Mouse (Mus musculus): Measurements from ENCODE around the gene Rpl37.

Gene Rpl37

DNA sequence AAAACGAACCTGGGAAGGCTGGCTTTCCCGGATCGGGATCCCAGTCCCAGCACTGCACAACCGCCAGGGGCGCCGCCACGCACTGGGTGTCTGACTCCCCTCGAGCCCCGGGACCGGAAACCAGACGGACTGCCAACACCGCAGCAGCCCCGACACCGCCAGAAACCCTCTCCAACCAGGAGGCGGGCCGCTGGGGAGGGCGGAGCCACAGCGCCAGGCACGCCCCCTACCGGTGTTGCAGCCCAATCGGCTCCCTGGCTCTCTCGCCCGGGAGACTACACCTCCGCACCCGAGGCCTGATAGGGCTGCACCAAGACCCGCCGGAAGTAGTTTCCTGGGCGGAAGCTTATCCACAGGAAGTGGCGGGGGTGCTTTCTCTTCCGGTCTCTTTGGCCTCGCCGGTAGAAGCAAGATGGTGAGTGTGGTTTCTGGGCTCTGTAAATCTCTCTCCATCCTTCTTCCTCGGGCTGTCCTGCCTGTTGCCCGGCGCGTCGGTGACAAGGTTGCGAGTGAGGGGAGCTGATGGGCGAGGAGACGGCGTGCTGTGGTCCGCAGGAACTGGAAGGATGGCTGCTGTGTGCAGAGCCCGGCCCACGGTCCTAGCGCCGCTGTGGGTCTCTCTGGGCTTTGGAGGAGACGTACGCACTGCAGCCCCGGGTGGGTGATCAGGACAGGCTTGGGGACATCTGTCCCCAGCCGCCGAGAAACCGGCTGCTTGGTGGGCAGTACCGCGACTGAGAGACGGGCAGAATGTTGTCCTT lies at the start of gene Rpl37:
Rpl37 (plus strand) TSS at position 376 of the 761 bp plus-strand sequence.
- peak; percentile 99 for DNase-seq (ENCODE audit: low read depth, low spot score)

DNA sequence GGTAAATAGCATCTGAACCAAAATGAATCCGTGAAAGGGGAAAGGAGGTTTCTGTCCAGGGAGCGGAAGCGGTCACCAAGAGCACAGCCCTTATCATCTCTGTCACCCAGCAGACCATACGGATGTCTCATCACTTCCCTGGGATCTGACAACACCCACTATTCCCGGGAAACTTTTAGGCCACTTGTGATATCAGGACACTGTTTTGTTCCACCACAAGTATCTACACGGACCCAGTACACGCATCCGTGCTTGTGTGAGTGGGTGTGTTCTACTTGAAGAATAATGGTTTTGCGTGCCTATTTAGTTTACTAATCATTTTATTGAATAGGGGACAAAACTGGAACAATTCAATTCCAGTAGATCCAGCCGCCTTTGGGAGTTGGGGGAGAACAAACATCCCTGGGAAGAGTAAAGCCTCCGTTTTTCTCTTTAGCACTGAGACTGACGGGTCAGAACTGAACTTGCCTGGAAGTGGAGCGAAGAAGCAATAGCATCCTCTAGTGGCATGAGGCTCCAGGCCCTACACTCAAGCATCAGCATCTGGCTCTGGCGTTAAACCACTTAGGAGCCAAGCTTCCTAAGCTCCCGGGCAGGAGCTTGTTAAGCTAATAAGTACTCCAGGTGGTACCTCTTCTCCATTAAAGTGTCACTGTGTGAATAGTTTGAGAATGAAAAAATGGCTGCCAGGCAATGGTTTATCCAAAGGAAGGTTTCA lies 47.5 kb upstream of the Rpl37 start:
- peak; percentile 81 for DNase-seq (ENCODE audit: low read depth, low spot score)

DNA sequence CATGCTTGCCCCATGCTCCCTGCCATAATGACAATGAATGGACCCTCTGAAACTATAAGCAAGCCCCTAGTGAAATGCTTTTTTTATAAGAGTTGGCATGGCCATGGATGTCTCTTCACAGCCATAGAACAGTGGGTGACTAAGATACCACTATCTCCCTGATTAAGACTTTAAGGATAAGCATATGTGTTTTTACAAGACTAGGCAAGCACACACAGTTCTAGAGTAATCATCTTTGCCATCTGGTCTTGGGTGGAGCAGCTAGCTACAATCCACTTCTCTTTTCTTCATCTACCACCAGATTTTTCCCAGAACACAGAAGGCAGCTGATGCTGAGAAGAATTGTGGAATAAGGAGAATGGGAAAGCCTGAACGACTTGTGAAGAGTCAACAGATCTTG lies 35.2 kb upstream of the Rpl37 start:
- DNase-seq (ENCODE audit: low read depth, low spot score): no peak

DNA sequence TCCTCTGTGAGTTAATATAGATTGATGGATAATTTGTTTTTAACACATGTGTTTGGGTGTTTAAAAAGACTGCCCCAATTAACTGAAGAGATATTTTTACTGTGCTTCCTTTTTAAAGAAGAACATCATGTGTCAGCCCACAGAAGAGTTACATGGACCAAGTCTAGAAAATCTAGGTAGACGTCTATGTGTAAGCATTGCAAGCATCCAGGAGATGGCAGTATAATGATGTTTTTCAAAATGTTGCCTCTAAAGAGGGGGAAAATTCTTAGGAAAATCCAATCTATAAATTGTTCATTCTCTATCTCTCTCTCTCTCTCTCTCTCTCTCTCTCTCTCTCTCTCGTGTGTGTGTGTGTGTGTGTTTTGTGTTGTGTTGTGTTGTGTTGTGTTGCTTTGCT lies 30.3 kb upstream of the Rpl37 start:
- peak; percentile 43 for DNase-seq (ENCODE audit: low read depth, low spot score)

DNA sequence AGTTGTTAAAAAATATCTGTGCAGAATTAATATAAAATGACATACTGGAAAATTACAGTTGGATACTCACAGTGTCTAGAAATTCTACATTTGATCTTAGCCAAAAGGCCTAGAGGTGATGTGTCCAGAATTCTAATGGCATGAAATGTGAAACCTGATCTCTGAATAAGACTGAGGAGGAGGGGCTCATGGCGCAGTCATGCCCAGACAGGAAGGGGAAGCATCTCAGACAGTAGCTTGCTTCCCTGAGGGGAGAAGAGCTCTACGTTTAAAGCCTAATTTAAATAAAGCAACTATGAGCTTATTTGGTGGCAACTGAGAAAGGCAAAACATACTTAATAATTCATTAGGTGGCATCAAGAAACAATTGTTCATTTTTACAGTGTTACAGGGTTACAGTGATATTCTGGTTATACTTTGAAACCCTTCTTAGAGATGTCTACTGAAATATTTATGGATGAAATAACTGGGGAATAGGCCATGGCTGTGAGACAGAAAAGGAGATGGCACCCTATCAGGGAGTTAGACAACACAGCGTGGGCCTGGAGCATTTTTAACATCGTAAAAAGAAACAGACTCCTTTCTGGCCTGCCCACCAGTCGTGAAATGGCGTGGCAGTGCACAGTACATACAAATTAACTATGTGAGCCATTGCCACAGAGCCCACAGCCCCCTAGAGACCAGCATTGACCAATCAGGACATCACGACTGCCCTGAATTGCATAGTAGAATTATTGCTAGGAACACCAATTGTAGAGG lies 27.4 kb upstream of the Rpl37 start:
- DNase-seq (ENCODE audit: low read depth, low spot score): no peak

DNA sequence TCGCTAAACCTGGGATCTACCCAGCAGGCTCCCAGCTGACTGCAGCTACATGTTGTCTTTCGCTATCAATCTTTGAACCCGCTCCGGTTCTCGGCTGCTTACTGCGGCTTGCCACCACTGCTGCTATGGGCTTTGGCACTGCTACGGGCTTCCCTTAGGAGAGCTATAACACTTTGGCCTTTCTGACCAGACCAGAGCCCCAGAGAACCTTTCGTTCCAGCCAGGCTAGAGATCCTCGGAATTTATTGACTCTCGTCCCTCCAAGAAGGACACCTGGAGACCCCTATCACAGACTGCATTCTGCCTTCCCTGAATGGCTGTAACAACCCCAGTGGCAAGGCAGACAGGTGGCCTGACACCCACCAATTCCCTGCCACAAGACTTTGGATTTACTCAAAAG lies 26.3 kb upstream of the Rpl37 start:
- DNase-seq (ENCODE audit: low read depth, low spot score): no peak

DNA sequence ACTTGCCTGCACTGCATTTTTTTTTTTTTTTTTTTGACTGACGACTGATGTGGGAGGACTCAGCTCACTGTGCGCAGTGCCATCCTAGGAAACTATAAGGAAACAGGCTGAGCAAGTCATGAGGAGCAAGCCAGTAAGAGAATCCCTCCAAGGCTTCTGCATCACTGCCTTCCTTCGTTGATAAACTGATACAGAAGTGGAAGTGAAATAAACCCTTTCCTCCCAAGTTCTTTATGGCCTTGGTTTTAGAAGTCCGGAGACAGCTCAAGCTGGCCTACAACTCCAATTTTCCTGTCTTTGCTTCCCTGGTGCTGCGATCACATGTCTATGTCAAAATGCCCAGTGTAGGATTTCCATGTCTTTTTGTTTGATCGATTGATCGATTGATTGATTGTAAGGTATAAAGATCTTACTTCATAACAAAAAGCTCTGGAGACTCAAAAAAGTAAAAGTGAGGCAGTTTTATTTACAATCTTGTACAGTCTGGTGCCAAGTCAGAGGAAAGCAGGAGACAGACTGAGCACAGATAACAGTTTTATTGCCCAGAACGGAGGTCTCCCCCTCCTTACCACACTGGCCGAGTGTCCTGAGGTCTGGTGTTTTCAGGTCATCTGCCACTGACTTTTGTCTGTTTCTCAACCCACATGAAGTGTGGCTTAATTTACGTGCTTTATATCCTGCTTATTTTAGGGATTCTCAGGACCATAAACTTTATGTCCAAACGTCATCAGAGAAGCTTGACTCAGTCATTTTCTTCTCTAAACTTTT lies 20.7 kb upstream of the Rpl37 start:
- DNase-seq (ENCODE audit: low read depth, low spot score): no peak

DNA sequence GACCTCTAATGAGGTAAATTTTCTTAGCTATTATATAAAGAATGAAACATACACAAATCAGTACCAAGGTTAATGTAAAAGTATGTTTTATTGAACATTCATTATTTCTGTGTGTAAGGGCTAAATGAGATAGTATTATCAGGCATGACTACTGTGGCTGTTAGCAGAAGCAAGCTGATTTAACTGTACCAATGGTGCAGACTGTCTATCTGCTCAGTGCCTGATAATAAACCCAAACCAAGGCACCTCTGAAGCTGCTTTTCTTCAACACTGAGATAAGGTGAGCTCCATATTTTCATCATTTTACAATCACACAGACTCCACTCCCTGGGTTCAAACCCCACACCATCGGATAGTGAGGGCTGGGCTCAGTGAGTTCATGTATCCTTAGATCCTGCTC lies 19.1 kb upstream of the Rpl37 start:
- DNase-seq (ENCODE audit: low read depth, low spot score): no peak

DNA sequence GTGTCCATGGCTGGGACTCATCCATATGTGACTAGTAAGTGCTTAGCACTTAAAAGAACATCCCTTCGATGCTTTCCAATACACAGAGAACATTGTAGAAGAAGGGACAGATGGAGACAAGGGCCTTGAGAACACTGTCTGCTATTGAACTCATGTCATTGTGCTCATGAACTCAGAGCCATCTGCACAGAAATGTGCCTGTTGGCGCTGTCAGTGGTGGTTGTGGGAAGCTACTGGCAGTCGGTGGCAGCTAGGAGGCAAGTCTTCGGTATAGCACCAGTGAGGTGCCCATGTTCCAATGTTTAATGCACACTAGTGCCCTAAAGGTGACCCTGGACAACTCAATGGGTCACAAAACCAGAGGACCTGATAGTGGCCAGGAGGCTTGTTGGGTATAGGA lies 14.1 kb upstream of the Rpl37 start:
- no peak for DNase-seq (ENCODE audit: low read depth, low spot score)

DNA sequence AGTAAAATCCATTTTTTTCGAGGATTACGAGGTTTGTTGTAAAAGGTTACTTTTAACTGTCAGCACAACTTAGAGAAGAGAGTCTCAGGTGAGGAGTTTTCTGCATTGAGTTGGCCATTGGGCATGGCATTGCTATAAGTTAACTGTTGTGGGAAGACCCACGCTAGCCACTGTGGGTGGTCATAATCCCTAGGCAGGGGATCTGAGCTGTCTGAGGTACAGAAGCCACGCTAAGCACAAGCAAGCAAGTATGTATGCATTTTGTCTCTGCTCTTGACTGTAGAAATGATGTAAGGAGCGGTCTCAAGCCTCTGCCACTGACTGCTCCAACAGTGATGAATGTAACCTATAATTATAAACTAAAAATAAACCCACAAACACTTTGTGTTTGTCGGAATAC lies 10.6 kb upstream of the Rpl37 start:
- DNase-seq (ENCODE audit: low read depth, low spot score): no peak

DNA sequence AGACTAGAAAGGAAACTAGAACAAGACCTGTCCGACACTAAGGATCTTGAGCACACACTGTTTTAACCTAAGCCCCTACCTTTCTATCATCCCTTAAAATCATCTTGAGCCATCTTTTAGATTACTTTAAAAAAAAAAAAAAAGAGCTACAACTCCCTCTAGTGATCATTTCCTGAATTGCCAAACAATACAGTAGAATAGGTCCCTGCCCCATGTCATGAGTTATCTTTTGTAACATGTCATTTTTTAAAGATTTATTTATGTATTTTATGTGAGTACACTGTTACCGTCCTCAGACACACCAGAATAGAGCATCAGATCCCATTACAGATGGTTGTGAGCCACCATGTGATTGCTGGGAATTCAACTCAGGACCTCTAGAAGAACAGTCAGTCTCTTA lies 10.2 kb upstream of the Rpl37 start:
- no peak for DNase-seq (ENCODE audit: low read depth, low spot score)

DNA sequence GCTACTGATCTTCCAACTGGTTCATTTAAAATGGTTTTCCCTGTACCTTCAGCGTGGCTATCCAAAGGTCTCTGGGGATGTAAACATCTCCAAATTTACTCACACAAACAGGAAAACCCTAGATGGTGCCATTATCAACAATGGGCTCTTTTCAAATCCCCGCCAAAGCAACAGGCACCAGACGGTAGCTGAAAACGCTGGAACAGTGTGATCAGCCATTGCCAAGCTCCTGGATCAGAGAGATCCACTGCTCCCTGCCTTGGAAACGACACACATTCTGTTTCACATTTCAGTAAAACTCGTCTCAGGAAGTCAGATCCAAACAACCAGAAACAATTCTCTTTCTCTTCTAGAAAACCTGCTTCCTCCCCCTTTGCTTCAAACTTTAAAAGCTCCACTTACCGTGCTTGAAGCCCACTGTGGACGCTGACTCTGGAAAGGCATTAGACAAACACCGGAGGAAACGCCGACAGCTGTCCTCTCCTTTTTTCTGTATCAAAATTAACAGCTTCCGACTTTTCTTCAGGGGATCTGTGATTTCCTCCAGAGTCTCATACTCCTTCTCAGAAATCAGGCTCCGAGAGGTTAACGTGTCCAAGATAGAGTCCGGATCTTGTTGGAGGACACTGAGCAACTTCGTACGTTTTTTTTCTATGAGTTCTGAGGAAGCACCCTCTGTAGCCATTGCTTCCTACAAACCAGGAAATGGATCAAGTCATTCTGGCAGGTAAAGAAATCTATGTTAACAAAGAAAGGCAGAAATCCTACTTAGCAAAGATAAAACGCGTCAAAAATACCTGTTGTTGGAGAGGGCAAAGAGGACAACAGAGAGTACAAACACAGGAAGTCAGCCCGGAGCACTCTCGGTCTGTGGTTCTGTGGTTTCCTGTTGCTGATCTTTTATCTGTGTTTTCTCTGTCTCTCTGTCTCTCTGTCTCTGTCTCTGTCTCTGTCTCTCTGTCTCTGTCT lies 8.5 kb upstream of the Rpl37 start, which contains the start of gene Card6:
Card6 (minus strand) TSS at position 854 of the 969 bp plus-strand sequence.
- DNase-seq (ENCODE audit: low read depth, low spot score): no peak

DNA sequence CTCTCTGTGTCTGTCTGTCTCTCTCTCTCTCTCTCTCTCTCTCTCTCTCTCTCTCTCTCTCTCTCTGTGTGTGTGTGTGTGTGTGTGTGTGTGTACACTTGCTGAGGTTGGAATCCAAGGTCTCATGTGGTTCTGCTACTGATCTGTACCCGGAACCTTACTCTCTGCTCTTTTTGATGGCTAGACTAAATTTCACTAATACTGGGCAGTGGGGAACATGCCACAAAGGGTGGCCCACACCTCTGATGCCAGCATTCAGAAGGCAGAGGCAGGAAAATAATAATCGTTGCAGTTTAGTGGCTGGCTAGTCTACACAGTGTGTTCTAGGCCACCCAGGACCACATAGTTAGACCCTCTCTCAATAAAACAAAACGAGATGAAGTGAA lies 7.8 kb upstream of the Rpl37 start:
- no peak for DNase-seq (ENCODE audit: low read depth, low spot score)

DNA sequence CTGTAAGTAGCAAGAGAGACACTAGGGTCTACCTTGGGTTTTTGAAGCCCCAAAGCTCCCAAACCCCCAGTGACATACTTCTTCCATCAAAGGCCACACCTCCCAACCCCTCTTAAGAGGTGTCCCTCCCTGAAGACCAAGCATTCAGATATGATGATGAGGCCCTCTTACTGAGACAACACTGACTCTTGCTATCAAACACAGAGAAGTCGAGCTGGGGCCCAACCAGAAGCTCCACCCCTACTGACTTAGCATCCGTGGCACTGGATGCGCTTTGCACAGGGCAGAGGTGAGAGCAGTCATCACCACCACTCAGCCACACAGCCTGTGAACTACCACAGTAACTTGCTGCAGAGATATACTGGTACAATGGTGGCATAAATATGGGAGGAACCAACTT lies 3.8 kb upstream of the Rpl37 start:
- DNase-seq (ENCODE audit: low read depth, low spot score): no peak

DNA sequence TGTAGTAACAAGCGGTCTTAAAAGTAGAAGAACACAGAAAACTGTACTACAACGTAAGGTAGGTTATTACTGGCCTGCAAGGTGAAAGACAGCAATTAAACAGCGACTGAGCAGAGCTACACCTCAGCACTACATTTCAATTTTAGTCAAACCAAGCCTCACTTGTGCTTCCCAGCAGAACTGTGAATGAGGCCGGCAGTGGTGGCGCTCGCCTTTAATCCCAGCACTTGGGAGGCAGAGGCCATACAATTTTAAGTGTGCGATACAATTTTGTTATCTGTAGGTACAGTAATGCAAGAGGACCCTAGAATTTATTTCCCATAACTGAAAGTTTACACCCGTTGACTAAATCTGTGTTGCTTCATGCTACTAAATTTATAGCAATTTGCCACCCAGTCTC lies 1.3 kb upstream of the Rpl37 start:
- DNase-seq (ENCODE audit: low read depth, low spot score): no peak

DNA sequence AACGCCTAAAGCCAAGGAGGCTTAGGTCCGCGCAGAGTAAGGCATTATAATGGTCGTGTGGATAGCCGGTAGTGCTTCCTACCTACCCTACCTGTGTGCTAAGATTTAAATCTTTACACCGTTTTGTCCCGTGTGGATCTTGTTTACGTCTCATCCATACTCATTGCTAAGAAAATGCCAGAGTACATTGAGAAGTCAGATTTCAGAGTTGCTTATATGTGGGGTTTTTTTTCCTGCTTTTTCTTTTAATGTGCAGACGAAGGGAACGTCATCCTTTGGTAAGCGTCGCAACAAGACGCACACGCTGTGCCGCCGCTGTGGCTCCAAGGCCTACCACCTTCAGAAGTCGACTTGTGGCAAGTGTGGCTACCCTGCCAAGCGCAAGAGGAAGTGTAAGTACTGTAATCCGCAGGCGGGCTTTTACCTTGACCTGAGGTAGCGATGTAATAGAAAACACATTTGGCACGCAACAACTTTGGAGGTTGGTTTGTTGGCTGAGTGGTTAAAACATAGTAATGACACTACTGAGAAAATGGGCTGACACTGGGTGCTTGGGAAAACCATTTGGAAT lies 671 bp downstream of the Rpl37 start:
- no peak for DNase-seq (ENCODE audit: low read depth, low spot score)

DNA sequence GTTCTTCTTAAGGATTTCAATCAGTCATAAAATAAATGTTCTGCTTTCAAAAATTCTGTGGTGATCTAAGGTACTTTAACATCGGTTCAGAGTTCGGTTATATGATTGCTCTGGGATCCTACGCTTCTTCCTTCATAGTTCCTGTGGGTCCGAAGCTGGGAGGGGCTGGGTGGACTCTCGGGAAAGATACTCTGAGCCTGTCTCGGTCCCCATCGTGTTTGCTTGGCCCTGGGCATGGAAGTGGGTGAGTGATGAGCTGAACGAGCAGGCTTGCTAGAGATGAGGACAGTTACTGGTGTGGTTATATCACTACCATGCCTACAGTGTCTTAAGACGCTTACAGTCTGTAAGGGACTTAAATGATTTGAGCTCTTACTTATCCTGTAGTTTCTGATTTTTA lies 2.2 kb downstream of the Rpl37 start:
- no peak for DNase-seq (ENCODE audit: low read depth, low spot score)

DNA sequence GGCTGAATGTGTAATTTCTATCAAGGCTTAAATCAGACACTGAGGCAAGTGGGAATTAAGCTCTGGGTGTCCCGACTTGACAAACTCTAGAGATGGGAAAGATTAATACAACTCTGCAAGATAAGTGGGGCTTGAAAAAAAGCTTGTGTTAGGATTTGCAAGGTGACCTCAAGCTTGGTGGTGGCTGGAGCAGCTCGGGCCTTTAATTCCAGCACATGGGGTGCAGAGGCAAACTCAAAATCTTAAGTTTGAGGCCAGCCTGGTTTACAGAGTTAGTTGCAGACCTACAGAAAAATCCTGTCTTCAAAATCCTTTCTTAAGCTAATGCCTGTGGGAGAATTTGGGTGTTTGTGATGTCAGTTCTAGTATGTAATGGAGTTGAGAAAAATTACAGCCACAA lies 2.7 kb downstream of the Rpl37 start:
- no peak for DNase-seq (ENCODE audit: low read depth, low spot score)

DNA sequence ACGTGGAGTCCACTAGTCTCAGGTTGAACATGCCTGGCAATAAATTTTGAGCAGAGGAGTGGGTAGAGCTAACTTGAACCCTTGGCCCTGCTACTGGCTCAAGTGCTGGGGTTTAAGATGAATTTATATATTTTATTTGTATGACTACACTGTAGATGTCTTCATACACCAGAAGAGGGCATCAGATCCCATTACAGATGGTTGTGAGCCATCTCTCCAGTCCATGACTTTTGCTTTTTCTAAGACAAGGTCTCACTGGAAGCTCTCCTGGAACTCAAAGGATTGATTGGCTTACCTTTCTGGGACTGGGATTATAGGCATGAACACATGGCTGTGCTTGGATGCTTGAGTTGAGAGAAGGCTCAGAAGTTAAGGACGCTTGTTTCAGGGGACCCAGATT lies 3.3 kb downstream of the Rpl37 start:
- DNase-seq (ENCODE audit: low read depth, low spot score): no peak

All from ZHBTc4 (cell line).